Mouse (Mus musculus) brain, embryonic 14.5 days (tissue): Measurements from ENCODE around the gene Ppm1k. TPM values are rescaled to one million over a fixed set of nuclear protein-coding genes. Genes with fewer than 3 reads are reported as not detected.
"Not testable (repeated sequence)": the region's sequence is repeated elsewhere in the genome, so short reads cannot be mapped to it uniquely, and the experiment has no call there.

Experiments used
- DNase-seq: peaks from one replicate; pipeline ENCODE4 v3.0.0-alpha.2; 2011; ENCODE audit warnings: low read depth
- CTCF ChIP-seq: fragments of 200-500 bp; IDR thresholded peaks from 2 replicates; pipeline ENCODE4 v1.5.1; 2012; ENCODE audit warnings: inconsistent platforms, mild to moderate bottlenecking, moderate library complexity, borderline replicate concordance; ENCODE audit not compliant: insufficient read depth, insufficient read length; ENCODE audit errors: extremely low read depth
- POLR2A ChIP-seq: fragments of 200-500 bp; IDR thresholded peaks from 2 replicates; pipeline ENCODE4 v1.6.1; 2012; ENCODE audit warnings: mild to moderate bottlenecking, inconsistent platforms, borderline replicate concordance; ENCODE audit not compliant: poor library complexity, insufficient read depth, insufficient read length, severe bottlenecking; ENCODE audit errors: extremely low read depth
- polyA plus RNA-seq: library from polyadenylated mRNA; depleted of rRNA; stranded (reverse); fragments of >200 nt; gene quantifications from 2 replicates; pipeline ENCODE4 v1.2.3, GENCODE M21; 2012

Gene Ppm1k
- polyA plus RNA-seq, 1 experiment = 5.1 TPM

- peak; percentile 26 for DNase-seq
- no peak for TF ChIP-seq POLR2A
- TF ChIP-seq CTCF = no peak
Measured at GRCm38 (mm10) chr6:57544866-57545265, 9.6 kb upstream of the Ppm1k start.

- not testable (repeated sequence) for DNase-seq
Measured at GRCm38 (mm10) chr6:57543591-57543990, 8.3 kb upstream of the Ppm1k start.

DNA sequence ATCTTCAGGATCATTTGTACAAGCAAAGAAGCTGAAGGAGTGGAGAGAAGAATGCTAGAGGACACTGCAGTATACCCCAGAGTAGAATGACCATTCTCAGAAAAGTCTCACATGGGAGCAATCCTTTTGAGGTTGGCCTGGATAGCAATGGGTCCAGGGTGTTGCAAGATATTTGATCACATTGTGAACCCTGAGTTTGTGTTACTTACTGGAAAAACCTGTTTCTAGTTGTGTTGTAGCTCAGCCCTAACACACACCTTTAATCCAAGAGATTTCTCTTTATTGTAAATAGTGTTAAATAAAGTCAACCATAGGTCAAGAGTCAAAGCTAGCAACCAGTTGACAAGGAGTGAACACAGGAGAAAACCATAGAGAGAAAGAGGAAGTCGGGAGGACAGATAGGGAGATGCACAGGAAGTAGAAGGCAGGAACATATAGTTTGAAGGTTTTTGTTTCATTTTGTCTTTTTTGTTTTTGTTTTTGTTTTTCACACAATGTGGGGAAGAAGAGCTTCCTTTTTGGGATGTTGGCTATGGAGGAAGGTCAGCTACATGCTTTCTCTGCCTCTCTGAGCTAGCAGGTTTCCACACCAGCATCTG, 6.6 kb upstream of the Ppm1k start:
- DNase-seq = no peak
- TF ChIP-seq CTCF (no peak), POLR2A (no peak)

- TF ChIP-seq POLR2A = no peak
- no peak for TF ChIP-seq CTCF
- DNase-seq = no peak
Measured at GRCm38 (mm10) chr6:57540950-57541498, 5.8 kb upstream of the Ppm1k start.

GRCm38 (mm10) chr6:57537887-57538286, 2.6 kb upstream of the Ppm1k start:
- TF ChIP-seq POLR2A = no peak
- TF ChIP-seq CTCF = no peak
- no peak for DNase-seq

GRCm38 (mm10) chr6:57535971-57536669, 852 bp upstream of the Ppm1k start:
- TF ChIP-seq POLR2A = no peak
- no peak for TF ChIP-seq CTCF
- DNase-seq = peak; percentile 60

GRCm38 (mm10) chr6:57534611-57535286, 519 bp downstream of the Ppm1k start:
- TF ChIP-seq POLR2A = no peak
- TF ChIP-seq CTCF = no peak
- DNase-seq = peak; percentile 72

DNA sequence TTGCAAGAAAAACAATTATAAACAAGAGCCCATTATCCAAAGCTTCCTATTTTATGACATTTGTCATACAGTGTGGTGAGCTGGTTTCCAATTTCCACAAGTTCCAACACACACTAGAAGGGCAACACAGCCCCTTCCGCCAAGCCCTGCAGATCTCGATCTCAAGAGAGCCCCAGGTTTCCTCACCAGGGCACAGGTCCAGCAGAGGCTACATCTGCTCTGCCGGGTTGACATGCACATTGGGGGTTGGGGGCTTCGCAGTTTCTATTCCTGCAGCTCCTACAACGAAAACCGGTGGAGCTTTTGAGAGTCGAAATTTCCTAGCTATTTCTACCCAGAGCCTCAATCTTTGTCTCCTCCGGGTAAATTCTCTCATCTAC, 1.0 kb downstream of the Ppm1k start:
- no peak for DNase-seq
- TF ChIP-seq POLR2A (no peak), CTCF (no peak)

DNA sequence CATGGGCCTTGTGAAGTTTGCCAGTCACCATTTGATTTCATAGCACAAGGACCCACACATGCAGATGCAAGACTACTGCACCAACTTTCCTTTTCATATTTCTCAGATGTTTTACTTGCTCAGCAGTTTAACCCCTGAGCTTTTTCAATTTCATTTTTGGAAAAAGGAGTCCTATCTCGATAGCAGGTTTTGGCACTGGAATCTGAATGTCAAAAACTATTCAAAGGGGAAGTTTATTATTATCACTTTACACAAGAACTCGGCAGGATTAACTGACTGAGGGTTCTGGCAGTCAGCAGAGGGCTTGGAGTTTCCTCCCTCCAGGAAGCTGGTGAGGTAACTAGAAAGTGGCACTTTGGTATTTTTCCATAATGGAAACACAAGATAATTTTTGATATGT, 1.9 kb downstream of the Ppm1k start:
- no peak for TF ChIP-seq CTCF
- TF ChIP-seq POLR2A = no peak
- DNase-seq = no peak

DNA sequence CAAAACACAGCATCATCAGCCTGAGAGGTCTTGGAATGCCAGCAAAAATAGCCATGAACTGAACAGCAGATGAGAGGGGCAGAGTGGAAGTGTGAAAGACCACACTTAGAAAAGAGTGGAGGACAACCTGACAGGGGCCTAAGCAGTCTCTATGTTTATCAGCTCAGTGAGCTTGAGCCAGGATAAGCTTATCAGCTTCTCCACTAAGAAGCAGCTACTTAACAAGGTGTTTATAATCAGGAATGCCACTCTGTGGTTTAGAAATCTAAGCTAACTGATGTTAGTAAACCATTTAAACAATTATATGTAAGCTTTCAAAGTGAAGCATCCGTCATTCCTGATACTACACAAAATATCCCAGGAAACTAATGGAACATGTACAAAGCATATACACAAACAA, 3.2 kb downstream of the Ppm1k start:
- TF ChIP-seq CTCF = no peak
- TF ChIP-seq POLR2A = no peak
- no peak for DNase-seq

- no peak for DNase-seq
- TF ChIP-seq CTCF (no peak), POLR2A (no peak)
Measured at GRCm38 (mm10) chr6:57531441-57531840, 3.8 kb downstream of the Ppm1k start.

- TF ChIP-seq POLR2A = no peak
- no peak for DNase-seq
Measured at GRCm38 (mm10) chr6:57531011-57531410, 4.3 kb downstream of the Ppm1k start.

- TF ChIP-seq CTCF (no peak), POLR2A (no peak)
- no peak for DNase-seq
Measured at GRCm38 (mm10) chr6:57529336-57529845, 5.9 kb downstream of the Ppm1k start.

DNA sequence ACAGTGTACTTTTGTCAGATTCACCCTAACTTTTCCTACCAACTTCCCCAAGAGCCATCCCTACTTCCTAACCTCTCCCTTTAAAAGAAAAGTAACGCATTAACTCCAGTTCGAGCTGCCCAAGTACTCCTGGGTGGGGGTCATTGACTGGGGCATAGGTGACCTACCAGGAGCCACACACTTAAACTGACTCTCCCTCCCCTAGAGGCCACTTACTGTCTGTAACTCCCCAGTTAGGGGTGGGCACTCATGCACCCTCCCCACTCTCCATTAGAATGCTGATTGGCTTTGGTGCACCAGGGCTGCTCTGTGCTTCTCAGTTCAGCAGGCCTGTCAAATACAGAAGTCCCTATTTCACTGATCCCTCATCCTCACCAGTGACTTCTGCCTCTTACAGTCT, 8.3 kb downstream of the Ppm1k start:
- DNase-seq = no peak
- TF ChIP-seq POLR2A (no peak), CTCF (no peak)

DNA sequence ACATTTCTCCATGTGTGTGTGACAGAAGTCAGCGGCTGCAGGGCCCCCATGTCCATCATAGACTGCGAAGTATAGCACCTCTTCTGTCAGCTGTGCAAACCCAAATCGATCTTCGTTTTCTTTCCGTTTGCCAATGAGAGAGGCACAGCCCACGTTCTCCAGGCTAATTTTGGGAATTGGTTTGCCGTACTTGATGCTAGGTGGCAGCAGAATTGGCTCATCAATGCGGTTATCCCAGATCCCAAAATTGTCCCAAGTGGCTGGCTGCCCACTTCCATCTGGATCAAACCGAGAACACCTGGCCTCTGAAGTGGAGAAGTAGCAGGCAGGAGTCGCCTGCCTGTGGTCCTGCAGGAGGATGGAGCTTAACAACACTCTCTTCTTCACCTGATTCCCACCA, 10.5 kb downstream of the Ppm1k start:
- no peak for TF ChIP-seq POLR2A
- no peak for TF ChIP-seq CTCF
- DNase-seq = no peak
